Mouse (Mus musculus) NIH3T3 (cell line): ENCODE data around the gene Mrgprh.
A peak's percentile ranks its signal among the peaks of the same experiment; 100 is the strongest.
"Not testable (repeated sequence)": the region's sequence is repeated elsewhere in the genome, so short reads cannot be mapped to it uniquely, and the experiment has no call there.

Source experiments
- DNase-seq: peaks from one replicate; pipeline ENCODE4 v3.0.0-alpha.2; 2012; ENCODE audit warnings: low read depth

The Mrgprh gene

DNA sequence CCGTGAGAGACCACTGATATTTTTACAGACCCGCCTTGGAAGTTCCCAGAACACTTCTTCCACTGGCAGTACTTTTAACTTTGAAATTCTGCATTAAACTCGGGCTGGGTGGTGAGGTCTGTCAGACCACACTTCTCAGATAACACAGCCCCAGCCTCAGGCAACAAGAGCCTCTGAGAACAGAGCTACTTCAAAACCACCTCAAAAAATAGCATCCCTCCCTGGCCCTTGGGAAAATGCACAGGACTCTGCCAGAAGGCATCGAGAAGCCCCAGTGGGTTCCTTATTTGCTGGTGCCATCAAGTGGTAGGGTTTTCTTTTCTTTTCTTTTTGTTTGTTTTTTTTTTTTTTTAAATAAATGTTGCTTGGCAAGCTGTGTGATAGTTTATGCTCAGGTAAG lies 7.2 kb upstream of the Mrgprh start:
- peak; percentile 17 for DNase-seq

DNA sequence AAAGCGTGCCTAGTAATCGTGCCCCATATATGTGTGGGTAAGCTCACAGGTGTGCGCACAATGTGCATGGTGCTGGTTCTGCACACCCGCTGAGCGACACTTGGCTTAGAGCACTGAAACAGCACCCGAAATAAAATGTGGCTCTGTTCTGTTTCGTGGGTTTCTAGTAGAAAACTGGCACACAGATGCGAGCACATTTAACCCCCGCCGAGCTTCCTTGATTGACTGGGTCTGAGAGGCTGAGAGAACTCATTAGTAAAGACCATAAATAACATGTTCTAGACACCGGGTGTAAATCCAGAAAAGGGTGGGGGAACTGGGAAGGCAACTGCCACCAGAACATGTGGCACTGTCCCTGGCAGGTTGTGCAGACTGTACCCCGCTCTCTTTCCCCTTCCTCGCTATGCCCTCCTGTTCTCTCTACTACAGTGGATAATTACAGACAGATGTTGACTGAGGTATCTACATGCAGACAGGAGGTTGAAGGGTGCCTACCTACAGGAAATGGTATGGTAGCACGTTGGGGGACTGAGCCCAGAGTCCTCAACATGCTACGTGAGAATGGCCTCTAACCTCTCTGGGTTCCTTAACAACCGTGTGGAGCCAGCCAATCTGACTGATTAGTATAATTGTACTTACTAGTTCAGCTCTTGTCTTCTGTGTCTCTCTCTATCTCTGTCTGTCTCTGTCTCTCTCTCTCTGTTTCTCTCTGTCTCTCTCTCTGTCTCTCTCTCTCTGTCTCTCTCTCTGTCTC lies 3.4 kb upstream of the Mrgprh start:
- DNase-seq = no peak

DNA sequence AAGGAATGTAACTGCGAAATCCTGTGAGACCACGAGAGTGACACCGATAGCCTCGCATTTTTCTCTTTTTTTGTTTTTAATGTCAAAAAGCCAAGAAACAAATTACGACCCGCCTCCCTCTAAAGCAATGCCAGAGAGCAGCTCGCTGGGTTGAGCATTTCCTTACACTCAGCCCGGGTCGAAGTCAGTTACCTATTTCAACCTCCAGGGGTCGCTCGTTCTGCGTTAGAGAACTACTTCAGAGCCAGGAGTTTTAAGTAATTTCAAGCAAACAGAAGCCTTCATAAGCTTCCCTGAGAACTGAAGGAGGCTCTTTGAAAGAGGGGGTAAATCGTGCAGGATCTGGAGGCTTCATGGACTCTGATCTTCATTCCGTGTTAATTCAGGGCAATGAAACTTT lies 4.3 kb downstream of the Mrgprh start:
- DNase-seq = peak; percentile 92

DNA sequence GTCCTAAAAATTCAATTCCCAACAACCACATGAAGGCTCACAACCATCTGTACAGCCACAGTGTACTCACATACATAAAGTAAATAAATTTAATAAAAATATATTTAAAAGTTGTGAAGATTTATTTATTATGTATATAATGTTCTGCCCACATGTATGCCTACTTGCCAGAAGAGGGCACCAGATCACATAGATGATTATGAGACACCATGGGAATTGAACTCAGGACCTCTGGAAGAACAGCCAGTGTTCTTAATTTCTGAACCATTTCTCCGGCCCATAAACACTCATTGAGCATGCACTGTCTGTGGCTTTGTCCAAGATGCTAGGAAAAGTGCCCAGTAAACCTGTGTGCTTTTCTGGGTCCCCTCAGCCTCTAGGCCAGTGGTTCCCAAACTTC lies 5.4 kb downstream of the Mrgprh start:
- DNase-seq = peak; percentile 53

DNA sequence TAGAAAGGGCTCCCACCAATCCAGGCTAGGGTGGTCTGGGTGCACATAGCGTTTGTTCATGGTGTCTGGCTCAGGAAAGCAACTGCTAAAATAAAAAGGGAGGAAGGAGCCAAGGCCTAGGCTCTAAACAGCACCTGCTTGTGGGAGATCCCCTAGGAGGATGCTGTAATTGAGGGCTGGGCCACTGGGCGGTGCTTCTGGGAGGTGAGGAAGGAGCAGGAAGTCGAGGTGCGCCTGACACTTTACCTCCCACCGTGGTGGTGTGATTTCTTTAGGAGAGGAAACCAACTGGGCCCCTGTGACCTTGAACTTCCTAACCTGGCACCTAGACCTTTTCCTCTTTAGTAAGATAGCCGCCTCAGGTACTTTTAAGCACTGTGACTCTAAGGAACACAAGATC lies 10.8 kb downstream of the Mrgprh start:
- no peak for DNase-seq

DNA sequence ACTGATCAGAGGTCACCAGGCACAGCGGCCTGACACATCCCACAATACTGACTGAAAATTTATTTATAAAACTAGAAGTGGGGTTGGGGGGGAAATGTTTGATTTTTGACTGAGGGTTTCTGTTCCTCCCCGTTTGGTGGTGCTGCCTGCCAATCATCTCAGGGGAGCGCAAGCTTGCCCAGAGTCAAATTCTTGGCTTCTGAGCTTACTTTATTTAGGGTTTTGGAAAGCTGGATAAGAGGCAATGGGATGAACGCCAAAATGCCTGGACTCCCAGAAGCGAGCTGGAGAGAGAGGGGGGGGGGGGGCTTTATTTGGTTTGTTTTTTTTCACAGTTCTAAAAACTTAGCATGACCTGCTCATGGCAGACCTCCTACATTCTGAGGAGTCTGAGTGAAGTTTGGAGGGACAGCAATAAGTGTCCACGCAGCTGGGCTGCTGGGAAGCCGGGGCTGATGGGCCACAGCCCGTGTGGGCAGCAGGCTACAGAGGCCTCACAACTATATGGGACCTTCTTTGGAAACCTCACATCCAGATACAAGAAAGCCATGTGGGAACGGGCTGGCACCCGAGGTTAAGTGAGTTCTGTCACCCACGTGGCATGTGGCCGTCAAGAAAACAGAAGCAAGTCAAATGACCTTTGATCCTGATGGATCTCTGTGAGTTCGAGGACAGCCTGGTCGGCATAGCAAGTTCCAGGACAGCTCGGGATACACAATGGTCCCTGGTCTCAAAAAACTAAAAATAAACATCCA lies 11.4 kb downstream of the Mrgprh start:
- DNase-seq = peak; percentile 81

DNA sequence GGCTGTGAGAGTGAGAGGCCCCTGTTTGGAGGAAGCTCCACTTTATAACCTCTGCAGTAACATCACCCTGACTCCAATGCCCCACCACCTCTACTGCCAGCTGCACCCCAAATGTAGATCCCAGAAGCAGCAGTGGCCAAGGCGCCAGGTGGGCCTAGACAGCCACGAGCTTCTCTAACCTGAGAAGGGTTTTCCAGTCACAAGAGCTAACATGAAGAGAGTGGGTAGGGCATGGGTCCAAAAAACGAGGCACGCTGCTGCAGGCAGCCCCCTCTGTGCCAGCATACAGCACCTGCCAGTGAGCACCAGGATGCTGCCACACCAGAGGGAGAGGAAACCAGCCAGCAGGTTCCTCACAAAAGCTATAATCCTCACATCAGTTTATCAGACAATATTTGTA lies 15.2 kb downstream of the Mrgprh start:
- DNase-seq = no peak

DNA sequence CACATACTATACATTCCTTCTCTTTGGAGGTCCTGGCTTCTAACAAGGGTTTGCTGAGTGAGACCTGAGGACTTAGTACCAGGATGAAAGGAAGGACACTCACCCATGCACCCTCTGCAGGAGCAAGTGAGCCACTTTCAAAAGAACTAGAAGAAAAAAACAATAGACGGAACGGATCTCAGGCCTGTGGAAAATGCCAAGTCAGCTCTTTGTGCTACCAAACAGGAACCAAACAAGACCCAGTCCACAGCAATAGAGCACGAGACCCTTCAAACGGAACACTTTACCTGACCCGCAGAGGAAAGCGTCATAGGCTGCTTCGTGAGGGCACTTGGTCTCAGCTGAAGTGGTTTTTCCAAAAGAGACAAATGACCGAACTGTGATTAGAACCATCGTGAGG lies 16.2 kb downstream of the Mrgprh start:
- no peak for DNase-seq

DNA sequence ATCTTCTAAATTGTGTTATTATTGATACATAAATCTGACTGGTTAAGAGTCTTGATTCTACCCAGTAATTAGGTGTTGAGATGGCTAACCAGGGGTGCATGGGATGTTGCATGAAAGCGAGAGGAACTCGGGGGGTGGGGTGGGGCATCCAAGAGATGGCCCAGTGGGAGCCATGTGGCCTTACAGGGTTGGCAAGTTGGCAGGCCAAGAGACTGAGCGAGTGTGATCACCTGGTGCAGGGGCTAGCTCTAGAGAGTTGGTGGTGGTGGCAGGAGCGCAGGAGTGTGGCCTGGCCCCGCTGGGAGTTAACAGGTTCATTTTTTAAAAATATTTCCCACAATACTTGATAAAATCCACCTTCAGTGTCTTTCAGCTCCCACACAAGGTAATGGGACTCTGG lies 21.8 kb downstream of the Mrgprh start:
- DNase-seq = no peak

DNA sequence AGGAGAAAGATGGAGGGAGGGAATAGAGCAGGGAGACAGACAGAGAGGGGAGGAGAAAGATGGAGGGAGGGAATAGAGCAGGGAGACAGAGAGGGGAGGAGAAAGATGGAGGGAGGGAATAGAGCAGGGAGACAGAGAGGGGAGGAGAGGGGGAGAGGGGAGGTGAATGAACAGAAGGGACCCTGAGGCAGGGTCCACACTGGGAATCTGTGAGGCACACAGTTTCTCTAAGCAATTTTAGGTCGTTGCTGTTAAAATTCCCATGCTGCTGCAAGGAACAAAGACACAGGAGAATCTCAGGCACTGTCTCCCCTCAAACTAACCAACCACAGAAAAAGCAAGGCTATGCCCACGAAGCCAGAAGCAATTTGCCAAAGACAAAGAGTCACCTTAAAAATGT lies 22.8 kb downstream of the Mrgprh start:
- DNase-seq = not testable (repeated sequence)

DNA sequence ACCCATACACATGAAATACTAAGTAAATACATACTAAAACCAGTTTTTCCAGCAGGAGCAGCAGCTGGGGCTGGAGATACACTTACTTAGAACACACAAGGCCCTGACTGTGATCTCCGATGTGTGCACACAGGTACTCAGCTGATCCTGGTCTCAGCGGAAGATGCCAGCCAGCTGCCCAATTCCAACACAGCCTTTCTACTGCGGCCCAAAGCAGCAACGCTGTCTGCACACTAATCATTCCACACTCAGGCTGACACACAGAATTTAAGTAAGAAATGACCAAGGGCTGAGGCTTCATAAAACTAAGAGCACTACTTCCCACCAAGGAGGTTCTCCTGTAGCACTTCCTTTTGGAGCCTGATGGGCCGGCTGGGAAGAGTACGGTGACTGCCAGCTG lies 26.5 kb downstream of the Mrgprh start:
- no peak for DNase-seq

DNA sequence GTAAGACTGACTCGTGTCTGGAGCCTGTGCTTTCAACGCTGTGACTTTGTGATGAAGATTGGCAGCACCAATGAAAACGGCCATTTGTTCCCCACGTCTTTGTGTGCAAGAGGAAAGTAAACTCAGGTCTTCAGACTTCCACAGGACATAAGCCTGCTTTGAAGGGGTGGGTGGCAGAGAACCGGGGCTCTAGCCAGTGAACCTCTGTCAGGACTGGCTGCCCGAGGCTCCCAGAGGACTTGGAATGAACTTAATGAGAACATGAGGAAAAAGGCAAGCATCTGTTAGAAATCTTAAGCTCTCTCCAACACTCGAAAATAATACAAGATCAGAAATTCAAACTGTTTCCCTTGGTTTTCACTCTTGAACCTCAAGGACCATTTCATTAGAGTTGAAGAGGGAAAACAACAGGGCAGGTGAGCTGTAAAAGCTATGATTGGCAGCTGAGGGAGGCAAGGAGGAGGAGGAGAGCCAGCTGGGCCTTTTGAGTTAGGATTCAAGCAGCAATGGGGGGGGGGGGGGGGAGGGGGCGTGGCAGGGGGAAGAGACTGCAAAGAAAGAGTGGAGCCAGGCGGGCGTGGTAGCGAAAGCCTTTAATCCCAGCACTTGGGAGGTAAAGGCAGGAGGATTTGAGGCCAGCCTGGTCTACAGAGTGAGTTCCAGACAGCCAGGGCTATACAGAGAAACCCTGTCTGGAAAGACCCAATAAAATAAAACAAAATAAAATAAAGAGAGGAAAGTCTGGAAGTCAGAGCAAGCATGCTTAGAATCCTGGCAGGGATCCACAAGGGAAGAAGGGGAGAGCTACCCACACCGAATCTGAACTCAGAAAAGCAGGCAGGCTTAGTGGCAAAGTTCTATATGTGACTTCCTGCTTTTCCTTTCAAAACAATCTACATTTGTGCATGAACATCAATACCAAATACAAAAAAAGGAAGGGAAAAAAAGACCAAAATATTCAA lies 27.8 kb downstream of the Mrgprh start:
- DNase-seq = no peak

DNA sequence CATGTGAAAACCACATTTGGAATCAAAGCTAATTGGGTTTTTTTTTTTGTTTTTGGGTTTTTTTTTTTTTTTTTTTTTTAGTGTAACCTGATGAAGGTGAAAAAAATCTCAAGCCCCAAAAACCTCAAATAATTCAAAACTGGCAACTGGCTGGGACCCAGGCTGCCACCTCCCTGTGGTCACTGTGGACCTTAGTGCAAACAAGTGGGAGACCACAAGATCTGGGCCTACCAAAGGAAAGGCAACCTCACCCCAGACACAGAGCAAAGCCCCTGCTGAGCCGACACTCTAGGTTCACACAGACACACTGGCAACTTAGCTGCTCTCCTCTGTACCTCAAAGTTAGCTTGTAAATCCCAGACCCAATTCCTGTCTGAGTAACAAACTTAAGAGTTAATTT lies 28.5 kb downstream of the Mrgprh start:
- DNase-seq = no peak

DNA sequence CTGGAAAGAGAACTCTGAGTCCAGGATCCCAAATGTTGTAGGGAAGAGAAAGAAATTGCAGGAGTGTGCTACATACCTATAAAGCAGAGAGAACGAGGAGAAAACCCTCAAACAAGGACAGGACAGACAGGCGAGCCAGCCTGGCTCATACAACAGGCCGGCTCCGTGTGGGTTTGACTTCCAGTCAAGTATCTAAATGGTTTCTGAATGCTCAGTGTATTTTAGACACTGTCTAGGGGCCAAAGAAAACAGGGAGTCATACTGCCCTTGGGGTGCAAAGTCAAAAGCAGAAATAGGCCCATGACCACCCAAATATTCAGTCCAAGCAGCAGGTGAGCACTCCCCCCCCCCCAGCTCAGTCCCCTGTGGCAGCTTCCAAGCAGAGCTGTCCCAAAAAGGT lies 30.0 kb downstream of the Mrgprh start:
- no peak for DNase-seq

DNA sequence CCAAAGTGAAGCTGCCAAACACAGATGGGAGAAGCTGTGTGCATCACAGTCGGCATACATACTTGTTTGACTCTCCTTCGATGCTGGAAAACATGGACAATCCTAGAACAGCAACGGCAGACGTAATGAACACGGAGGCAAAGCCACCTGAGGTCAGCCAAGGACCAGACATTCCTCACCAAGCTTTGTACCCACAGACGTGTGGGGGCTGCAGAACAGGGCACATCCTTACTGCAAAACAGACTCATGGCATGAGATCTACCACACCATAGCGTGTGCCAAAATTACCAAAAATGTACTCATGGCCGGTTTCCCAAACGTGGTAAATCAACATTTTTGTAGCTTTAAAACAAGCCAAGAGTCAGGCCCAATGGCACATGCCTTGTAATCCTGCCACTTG lies 30.6 kb downstream of the Mrgprh start:
- peak; percentile 28 for DNase-seq

DNA sequence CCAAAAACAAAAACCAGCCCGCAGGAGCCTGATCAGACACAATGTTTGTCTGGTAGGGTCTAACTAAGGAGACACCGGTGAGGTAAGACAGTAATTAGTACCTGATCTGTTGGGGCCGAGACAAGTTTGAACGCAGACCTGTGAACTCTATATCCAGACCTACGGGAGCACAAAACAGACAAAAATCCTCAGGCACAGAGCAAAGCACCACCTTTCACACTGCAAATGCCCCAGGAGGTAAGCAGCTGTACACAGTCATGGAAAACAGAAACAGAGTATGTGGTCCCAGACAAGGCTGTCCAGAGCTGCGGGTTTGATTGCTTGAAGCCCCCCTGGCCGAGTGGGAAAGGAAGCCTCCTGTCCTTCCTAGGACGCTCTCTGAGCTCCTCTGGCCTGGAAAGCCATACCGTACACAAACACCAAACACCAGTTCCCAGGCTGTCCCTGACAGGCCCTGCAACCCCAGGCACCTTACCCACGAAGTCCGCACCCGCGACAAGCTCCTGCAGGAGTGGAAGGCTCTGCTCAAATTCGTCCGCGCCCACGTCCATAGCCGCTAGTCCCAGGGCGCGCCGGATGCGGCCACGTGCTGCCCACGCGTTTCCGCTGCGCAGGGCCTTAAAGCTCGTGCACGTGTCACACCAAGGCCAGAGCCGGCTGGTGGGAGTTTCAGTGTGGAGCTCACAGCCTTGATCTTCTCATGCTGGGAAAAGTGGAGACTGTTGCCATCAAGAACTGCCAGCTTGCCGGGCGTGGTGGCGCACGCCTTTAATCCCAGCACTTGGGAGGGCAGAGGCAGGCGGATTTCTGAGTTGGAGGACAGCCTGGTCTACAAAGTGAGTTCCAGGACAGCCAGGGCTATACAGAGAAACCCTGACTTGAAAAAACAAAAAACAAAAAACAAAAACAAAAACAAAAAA lies 33.8 kb downstream of the Mrgprh start, which contains the start of gene Pnldc1:
Gene Pnldc1 (minus strand): TSS at position 870 of the 920 bp plus-strand sequence.
- no peak for DNase-seq

DNA sequence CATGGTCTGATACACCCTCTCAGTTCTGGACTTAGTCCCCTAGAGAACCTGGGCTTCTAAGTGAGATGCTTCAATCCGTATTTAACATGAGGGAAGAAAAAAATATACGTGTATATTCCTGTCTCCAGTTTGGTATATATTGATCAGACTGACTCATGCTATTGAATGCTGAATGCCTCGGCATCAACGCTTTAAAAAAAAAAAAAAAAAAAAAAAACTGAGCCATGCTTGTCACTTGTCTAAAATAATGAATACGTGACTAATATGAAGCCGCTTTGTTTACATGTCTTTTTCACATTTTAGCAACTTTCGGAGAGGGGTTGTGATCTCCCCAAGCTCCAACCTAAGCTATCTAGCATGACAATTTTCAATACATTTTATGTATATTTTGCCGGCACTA lies 34.6 kb downstream of the Mrgprh start:
- no peak for DNase-seq

DNA sequence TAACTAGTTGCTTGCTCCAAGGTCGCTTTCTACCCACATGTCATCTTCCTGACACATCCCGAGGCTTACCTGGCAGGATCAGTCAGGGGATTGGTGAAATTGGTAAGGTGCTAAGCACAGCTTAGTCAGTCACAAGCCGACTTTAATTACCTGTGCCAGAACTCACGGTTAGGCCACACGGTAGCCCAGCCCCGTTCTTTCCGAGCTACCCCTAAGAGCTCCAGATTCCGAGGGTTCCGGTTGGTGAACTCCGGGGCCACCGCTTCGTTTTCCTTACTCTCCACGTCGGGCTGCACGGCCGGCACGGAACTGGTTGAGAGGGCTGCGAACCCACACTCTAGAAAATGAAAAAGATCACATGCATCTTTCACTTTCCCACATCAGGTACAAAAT lies 39.6 kb downstream of the Mrgprh start, which contains the start of gene Tcp1:
Gene Tcp1 (plus strand): TSS at position 214 of the 393 bp plus-strand sequence.
- no peak for DNase-seq

DNA sequence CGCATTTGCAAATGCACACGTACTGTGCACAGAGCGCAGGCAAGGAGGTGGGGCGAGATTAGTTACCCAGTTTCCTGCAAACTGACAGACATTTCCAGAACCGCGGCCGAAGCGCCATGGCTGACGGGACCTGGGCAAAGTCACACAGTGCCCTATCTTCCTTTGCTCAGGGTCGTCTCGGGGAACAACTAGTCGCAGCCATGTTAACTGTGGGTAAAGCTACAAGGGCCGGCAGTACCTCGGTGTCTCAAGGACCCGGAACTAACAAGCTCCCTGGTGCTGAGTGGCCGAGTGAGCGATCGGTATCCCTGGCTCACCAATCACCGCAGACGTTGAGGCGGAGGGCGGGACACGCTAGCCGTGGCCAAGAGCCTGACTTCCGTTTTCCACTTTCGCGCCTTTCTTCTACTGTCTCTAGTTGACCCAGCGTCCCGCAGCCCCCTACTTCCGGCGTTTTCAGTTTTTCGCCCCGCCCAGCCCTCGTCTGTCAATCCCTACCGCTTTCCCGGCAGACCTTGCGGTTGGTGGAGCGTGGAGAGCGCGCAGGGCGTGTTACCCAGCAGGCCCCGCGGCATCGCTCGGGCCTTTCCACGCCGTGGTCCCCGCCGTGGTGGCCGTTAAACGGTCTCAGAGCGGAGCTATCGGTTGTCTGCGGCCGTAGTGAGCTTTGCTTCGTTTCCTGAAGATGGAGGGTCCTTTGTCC lies 40.2 kb downstream of the Mrgprh start, which contains the start of gene Mrpl18:
Gene Mrpl18 (minus strand): TSS at position 465 of the 703 bp plus-strand sequence.
- DNase-seq = peak; percentile 99

DNA sequence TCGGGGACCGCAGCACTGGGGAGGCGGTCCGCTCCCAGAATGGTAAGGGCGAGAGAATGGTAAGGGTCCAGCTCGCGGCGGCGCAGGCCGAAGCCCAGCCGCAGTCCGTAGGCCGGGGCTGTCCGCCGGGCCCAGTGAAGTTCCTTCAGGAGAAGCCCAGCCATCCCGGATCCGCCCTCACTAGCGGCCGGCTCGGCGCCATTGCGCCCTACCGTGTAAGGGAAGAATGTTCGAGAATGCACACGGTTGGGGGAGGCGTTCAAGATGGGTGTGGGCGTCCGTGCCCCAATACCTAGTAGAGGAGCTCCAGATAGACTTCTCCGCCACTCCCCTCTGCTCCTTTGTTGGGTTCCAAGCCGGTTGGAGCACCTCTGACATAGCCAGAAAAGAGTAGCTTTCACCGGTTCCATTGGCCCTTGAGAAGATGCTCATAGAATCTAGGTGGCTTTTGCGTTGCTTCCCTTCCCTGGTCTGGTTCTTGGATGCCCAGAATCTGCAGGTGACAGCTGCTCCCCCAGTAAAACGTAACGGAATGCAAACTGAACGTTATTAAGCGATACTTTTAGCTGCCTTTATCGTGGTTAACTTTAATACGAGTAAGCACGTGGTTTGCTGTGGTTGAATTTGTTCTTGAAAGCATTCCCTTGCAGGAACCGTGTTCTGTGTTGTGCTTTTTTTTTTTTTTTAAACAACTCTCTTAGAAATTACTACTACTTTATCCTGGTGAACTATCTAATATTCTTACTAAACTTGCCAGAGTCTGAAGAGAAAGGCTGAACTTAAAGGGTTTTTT lies 41.0 kb downstream of the Mrgprh start:
- DNase-seq = peak; percentile 67
